Mouse (Mus musculus) granulocyte monocyte progenitor cell, adult 5-6 weeks (primary cell): ENCODE measurements around the gene Comt. TPM values are rescaled to one million over a fixed set of nuclear protein-coding genes. Genes with fewer than 3 reads are reported as not detected.
A peak's percentile ranks its signal among the peaks of the same experiment; 100 is the strongest.

Experiments
- ATAC-seq: replicated peaks from 2 replicates; pipeline ENCODE4 v1.8.0; 2016; ENCODE audit warnings: mild to moderate bottlenecking, moderate TSS enrichment, inconsistent platforms; ENCODE audit not compliant: poor library complexity, severe bottlenecking
- total RNA-seq, 2 experiments: library from RNA; stranded (forward) in 1 of 2; stranded (reverse) in 1 of 2; fragments of 200-712, 200-1000 nt in 1 of 2; fragments of >200 nt in 1 of 2; fragmentation: Nextera tagmentation in 1 of 2; gene quantifications; 2 replicates each; pipeline ENCODE4 v1.2.3; 2014 to 2017

Comt gene
- 40.4 and 48.4 TPM in 2 replicates for total RNA-seq (2014; fragmentation: Nextera tagmentation)
- total RNA-seq (2017) = 34.1 and 34.6 TPM in 2 replicates

- 0 out of 2 replicates have a peak, but pooled peaks have one; percentile 1 for ATAC-seq
Measured at GRCm38 (mm10) chr16:18426802-18427280, at the start of gene Comt. Gene Comt, minus strand, starts transcription at chr16:18426852.

GRCm38 (mm10) chr16:18474021-18474420 is 47.4 kb upstream of the Comt start:
- ATAC-seq = no peak

GRCm38 (mm10) chr16:18472976-18473375 is 46.3 kb upstream of the Comt start:
- no peak for ATAC-seq

DNA sequence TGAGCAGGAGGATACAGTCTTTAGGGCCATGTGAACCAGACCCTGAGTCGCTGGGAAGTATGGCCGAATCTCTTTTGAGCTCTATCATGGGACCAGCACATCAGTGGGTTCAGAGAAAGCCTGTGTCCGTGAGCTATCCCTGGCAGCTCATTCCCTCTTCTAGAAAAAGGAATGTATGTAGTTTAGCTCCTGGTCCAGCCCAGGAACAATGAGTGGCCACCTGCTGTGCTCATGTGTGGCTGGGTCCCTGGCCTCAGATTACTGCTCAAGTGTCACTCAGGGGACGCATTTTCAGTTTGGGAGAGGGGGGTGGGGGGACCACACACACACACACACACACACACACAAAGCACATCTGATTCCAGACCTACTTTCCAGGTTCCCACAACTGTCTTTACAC is 45.8 kb upstream of the Comt start:
- no peak for ATAC-seq

- ATAC-seq = no peak
Measured at GRCm38 (mm10) chr16:18471976-18472375, 45.3 kb upstream of the Comt start.

- ATAC-seq = no peak
Measured at GRCm38 (mm10) chr16:18471381-18471955, 44.8 kb upstream of the Comt start.

DNA sequence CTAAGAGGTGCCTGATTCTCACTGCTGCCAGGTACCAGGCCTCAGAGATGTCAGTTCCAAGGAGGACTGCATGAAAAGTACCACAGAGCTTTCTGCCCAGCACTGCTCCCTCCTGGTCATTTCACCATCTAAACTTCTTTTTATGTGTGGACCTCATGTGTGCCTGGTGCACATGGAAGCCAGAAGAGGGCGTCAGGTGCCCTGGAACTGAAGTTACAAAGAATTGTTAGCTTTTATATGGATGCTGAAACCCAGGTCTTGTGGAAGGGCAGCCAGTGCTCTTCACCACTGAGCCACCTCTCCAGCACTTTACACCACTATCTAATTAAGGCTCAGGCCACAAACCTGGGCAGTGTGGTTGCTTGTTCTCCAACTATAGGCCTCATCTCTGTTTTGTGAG is 44.2 kb upstream of the Comt start:
- ATAC-seq = no peak

DNA sequence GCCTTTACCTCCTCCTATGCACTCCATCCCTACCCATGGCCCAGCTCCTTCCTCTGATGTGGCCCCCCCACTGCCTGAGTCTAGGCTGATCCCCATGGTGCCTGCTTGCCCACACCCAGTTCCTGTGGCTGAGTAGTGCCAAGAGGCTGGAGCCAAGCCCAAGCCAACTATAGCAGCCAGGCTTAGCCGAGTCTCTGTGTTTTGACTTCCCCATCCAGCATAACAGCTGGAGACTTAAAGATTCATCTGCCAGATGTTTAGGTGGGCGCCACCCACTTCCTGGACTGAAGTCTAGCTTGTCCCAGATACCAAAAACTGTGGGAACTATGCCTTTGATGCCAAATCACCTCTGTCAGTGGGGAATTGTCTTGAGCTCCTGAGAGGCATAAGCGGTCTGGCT is 37.6 kb upstream of the Comt start:
- ATAC-seq = no peak

DNA sequence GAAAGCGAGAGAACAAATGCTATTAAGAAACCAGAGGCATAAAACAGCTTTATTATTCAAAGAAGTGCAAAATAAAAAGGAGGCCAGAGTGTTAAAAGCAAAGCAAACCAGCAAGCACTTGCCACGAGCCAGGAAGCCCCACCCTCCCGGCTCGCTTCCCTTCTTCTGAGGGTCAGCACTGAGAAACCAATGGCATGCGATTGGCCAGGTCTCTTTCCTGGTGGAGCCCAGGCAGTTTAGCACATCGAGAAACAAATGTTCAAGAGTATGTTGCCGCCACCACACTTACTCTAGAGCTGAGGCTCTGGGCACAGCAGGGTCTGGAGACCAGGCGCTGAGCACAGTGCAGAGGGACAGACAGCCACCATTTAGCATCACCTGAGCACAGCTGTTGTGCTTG is 35.9 kb upstream of the Comt start:
- ATAC-seq = no peak

GRCm38 (mm10) chr16:18462031-18462430 is 35.4 kb upstream of the Comt start:
- ATAC-seq = no peak

GRCm38 (mm10) chr16:18460826-18461225 is 34.2 kb upstream of the Comt start:
- ATAC-seq = no peak

- ATAC-seq = peak; percentile 45
Measured at GRCm38 (mm10) chr16:18459955-18460370, 33.3 kb upstream of the Comt start.

DNA sequence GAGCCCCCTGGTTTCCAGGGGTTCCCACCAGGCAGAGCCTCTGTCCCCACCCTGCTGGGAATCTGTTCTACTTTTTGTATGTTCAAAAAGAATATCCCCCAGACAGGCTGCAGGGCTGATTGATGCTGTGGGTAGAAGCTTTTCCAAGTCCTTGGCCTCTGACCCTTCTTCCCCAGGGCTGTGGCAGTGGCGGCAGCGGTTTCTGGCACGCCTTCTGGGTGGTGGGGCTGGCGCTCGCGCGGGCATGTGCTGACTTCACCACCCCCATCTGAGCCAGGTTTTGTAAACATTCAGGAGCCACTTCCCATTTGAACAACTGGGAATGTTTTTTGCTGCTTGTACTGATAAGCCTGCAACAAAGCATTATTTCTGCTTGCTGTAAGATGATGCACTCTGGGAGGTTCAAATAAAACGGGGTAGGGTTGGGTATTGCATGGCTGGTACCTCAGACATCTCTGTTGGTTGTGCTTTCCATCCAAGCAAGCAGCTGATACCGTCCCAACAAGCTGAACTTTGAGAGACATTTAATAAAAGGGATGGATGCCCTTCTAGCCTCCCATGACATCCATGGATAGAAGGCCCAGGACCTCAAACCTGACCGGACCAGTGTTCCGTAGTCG is 32.8 kb upstream of the Comt start:
- ATAC-seq = no peak

- ATAC-seq = no peak
Measured at GRCm38 (mm10) chr16:18458661-18459060, 32.0 kb upstream of the Comt start.

GRCm38 (mm10) chr16:18455407-18455806 is 28.8 kb upstream of the Comt start:
- ATAC-seq = no peak

DNA sequence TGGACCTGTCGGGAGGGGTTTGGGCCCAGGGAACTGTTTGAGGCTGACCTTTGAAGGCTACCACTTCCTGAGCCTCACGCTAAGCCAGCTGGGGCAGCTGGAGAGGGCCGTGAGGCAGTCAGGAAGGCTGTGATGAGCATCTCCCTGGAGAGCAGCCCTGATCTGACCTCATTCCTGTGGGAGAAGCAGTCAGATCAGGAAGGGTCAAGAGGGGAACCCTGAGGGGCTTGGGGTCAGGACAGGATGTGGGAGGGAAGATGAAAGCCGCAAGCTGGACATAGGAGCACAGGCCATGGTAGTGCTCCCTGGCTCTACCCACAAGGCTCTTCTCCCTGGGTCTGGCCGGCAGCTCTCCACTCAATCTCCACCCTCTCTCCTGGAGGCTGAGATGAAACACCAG is 27.2 kb upstream of the Comt start:
- no peak for ATAC-seq

DNA sequence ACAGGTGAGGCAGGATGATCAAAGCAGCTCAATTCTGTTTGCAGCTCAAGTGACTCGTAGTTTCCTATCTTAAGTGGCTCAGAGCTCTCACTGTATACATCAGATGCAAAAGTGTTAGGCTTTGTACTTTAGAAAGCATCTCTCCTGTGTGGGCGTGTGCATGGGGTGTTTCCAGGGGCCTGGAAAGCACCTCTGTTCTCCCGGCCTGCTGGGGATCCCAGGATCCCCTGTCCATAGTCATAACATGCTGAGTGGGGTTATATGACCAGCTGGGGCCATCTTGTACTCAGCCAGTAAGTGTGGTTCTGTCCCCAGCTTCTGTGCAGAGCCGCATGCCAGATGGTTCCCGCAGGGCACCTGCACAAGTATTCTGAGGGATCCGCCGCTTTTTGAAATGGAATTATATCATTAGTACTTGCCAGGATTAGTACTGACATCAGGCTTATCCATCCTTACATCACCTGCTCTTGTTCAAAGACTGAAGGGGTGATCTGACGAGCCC is 25.8 kb upstream of the Comt start:
- ATAC-seq = no peak

DNA sequence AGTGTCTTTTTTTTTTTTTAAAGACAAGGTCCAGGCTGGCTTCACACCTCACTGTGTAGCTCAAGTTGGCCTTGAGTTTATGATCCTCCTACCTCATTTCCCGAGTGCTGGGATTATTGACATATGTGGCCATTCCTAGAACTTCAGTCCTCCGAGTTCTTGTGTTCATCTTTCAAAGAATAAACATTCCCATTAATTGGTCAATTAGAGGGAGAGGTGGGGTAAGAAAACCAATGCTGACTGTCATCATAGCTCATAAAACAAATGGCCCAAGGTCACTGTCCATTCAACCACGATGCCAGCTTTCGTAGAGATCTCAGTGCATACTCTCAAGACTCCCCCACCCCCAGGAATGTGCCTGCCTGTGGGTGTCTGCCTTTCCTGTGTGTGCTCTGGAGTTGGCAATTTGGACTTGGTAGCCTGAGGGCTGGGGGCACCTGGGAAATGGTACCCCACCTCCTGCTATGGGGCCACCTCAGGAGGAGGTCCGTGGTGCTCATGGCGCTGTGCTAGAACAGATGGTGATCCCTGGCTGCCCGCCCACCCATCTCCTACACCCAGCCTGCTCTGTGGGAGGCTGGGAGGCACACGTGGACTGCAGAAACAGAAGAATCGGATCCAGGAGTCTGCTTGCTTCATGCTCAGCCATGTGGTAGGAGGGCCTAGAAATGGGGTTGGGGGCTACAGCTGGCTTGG is 25.0 kb upstream of the Comt start:
- no peak for ATAC-seq

- ATAC-seq = no peak
Measured at GRCm38 (mm10) chr16:18449005-18449404, 22.4 kb upstream of the Comt start.

GRCm38 (mm10) chr16:18448104-18448503 is 21.5 kb upstream of the Comt start:
- ATAC-seq = no peak

DNA sequence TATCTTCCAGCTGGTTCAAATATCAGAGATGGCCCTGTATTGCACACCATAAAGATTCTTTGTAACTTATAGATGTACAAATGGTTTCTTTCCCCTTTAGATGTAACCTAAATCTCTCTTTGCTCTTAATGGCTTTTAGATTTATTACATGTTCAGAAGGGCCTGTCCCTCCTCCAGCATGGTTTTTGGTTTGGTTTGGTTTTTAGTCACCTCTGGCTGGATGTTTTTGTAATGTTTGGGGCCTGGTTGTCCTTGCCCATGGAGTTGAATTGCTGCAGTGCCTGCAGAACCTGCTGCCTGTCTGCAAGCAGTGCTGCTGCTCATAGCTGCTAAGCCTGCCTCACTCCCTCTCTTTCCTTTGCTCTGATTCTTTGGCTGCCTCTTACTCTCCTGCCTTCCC is 20.6 kb upstream of the Comt start:
- no peak for ATAC-seq
